Mouse (Mus musculus) T-cell, adult 2 months (primary cell): Measurements from ENCODE around the gene Gm44502.
"Not testable (repeated sequence)": the region's sequence is repeated elsewhere in the genome, so short reads cannot be mapped to it uniquely, and the experiment has no call there.

Source experiments
- DNase-seq: peaks from one replicate; pipeline ENCODE4 v3.0.0; 2022; ENCODE audit warnings: low spot score

Gene Gm44502

DNA sequence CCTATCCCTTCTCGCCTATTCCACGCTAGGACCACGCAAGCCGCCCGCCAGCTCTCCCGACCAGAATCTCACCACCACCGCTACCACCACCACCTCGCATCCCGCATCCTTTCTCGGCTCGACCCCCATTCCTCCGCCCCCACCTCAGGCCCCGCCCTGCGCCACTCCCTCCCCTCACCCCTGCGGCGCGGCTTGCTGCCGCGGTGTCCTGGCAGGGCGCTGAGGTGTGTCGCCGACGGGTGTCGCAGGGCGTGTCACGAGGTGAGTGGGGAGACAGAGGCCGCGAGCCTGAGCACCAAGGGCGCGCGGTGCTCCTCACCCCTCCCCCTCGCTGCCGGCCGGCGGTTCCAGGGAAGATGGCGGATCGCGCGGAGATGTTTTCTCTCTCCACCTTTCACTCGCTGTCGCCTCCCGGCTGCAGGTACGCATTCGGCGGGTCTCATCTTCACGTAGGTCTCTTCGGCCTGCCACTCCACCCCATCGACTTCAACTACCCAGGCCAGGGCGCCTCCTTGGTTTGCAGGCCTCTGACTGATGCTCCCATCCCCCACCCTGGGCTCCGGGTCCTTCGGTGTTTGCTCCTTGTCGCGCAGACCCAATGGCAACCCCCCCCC is 24.5 kb upstream of the Gm44502 start, which contains the start of gene Mapk8ip2:
Mapk8ip2 (plus strand) TSS at position 49 of the 614 bp plus-strand sequence.
- DNase-seq: no peak

DNA sequence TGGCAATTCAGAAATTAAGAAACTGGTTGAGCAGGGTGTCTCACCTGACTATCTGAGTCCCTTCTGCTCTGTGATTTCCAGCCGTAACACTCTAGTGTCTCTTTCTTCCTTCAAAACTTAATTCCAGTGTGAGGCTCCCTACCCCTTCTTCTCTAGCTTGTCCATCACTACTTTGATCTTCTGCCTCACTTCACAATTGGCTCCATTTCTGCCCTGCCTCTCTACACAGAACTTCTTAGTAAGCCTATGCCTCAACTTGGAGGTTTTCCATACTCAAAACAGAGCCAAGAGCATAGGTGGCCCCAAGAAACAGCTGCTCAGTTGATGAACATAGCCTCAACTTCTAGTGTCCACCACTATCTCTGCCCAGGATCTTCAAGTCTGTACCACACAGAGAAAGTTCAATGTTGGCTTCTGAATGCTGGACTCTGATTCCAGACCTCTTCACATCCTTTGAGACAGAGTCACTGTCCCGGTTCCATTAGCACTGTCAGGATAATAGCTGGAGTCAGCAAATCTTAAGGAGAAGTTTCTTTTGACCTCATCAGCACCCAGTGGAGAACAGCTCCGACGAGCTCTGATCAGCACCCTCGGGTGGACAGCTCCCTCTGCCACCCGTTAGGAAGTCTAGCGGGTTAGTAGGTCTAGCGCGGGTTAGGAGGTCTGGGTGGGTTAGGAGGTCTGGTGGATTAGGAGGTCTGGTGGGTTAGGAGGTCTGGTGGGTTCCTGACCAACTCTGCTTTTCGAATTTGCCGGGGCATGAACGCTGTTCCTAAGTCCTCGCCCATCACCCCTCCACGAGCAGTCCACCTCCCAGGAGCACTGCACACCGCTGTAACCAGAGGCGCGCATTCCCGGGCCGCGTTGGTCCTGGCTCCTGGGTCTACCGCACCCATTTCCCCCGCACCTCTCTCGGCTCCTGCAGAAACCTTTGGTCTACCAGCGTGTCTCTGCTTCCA is 23.7 kb upstream of the Gm44502 start:
- peak; percentile 34 for DNase-seq

DNA sequence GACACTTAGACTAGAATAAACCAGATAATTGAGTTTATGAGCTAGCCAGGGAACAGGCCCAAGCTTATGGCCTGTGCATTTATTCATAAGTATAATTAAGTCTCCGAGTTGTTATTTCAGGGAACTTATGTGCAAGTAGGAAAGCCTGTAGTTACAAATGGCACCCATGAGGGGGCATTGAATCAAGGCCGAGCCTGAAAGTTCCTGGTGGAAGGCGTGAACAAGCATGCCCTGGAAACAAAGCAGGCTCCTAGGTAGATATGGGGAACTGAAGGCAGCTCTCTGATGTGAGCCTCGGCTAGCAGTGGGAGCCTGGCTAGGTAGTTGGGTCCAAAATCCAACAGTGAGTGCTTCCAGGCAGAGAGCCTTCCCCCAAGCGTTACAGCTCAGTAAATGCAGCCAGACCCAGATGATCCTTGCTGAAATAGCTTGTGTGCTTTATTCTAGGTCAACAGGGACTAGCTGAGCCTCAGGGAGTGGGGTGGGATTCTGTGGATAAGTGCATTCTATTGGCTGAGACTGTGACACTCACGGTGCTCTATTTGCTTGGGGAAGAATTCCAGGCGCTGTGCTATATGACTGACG is 13.1 kb upstream of the Gm44502 start:
- no peak for DNase-seq

DNA sequence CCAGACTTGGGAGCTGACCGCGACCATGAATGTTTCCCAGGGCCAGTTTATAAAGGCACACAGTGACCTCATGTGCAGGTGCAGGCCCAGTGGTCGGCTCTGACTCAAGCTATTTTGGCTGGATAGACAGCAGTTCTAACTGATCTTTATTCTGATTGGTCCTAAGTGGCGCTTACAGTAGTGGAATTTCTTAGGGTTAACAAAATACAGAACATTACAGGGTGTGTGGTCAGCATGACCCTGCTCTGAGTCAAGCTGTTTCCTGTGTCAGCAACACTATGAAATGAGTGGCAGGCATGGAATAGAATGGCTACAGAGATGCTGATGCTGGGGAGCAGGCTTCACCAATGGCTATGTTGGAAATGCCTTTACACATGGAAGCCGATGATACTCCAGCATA is 6.4 kb upstream of the Gm44502 start:
- DNase-seq: no peak

- no peak for DNase-seq
These were observed 4.6 kb upstream of the Gm44502 start for GRCm38 (mm10) chr15:89434136-89434535.

DNA sequence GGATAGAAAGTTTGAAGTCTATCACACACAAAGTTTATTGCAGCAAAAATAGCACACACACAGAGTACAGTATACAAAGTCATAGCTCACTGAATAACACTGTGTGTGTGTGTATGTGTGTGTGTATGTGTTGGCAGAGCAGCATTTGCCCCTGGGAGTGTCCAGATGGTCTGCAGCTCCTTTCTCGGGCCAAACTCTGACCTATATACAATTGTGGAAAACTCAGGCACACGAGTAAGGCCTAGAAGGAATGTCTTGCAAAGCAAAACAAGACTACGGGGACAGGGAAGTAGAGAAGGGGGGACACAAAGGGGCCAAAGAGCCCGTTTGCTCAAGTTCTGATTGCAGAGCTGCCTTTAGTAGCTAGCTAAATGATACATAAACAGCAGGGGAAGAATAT is 3.5 kb upstream of the Gm44502 start:
- no peak for DNase-seq

- no peak for DNase-seq
These were observed 2.3 kb upstream of the Gm44502 start for GRCm38 (mm10) chr15:89431806-89432205.

- no peak for DNase-seq
These were observed 1.8 kb upstream of the Gm44502 start for GRCm38 (mm10) chr15:89431271-89431670.

DNA sequence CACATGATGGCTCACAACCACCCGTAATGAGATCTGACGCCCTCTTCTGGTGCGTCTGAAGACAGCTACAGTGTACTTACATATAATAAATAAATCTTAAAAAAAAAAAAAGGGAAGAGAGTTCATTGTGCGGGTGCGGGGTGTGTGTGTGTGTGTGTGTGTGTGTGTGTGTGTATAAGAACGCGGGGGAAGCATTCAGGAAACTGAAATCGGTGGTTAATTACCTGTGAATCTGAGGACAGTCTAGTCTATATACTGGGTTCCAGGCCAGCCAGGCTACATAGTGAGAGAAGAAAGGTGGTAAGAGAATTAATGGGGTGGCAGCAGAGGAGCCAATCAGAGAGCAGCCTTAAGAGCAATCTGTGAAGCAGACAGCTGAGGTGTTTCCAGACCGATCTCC is 1.3 kb upstream of the Gm44502 start:
- DNase-seq: not testable (repeated sequence)

- peak; percentile 13 for DNase-seq
These were observed 845 bp upstream of the Gm44502 start for GRCm38 (mm10) chr15:89430341-89430740.

GRCm38 (mm10) chr15:89428821-89429351 is 610 bp downstream of the Gm44502 start:
- no peak for DNase-seq

GRCm38 (mm10) chr15:89428136-89428790 is 1.2 kb downstream of the Gm44502 start:
- DNase-seq: no peak

GRCm38 (mm10) chr15:89426716-89427115 is 2.8 kb downstream of the Gm44502 start:
- DNase-seq: no peak

GRCm38 (mm10) chr15:89425711-89426121 is 3.8 kb downstream of the Gm44502 start, which contains the start of gene Cpt1b:
Gene Cpt1b, minus strand, starts transcription at chr15:89425863.
- no peak for DNase-seq

GRCm38 (mm10) chr15:89424621-89425020 is 4.9 kb downstream of the Gm44502 start:
- no peak for DNase-seq

DNA sequence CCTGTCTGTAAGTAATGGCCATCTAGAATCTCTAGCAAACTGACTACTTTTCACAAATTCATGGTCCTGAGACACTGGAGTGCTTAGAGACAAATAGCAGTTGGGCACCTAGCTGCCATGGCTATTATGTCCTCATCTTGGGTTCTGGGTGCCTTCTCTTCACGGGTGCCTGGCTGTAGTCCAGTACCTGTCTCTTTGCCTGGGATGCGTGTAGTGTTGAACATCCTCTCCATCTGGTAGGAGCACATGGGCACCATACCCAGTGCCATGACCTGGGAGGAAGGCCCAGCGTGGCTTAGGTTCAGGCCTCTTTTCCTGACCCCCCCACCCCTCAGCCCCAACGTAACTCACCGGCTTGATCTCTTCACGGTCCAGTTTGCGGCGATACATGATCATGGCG is 7.6 kb downstream of the Gm44502 start:
- no peak for DNase-seq

- DNase-seq: no peak
These were observed 14.2 kb downstream of the Gm44502 start for GRCm38 (mm10) chr15:89415282-89415681.

DNA sequence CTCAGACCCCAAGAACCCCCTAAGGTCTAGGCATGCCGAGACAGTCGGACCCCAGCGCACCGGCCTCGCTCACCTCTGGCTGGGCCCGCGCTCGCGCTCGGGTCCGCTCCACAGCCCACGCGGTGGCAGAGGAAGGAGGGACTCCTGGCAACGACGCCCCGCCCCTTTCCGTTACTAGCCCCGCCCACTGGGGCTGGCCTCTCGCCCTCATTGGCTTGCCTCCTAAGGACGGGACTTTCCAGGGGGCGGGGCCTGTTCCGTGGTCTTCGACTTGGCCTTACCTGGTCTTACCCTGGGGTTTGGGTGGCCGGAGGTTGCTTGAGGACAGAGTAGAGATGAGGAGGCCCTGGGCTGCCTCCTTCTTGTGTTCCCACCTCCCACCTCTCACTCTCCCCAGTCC is 19.4 kb downstream of the Gm44502 start, which contains the start of gene Syce3:
Syce3 (minus strand) TSS at position 386 of the 400 bp plus-strand sequence.
- DNase-seq: no peak

- DNase-seq: no peak
These were observed 22.8 kb downstream of the Gm44502 start for GRCm38 (mm10) chr15:89406691-89407090.

DNA sequence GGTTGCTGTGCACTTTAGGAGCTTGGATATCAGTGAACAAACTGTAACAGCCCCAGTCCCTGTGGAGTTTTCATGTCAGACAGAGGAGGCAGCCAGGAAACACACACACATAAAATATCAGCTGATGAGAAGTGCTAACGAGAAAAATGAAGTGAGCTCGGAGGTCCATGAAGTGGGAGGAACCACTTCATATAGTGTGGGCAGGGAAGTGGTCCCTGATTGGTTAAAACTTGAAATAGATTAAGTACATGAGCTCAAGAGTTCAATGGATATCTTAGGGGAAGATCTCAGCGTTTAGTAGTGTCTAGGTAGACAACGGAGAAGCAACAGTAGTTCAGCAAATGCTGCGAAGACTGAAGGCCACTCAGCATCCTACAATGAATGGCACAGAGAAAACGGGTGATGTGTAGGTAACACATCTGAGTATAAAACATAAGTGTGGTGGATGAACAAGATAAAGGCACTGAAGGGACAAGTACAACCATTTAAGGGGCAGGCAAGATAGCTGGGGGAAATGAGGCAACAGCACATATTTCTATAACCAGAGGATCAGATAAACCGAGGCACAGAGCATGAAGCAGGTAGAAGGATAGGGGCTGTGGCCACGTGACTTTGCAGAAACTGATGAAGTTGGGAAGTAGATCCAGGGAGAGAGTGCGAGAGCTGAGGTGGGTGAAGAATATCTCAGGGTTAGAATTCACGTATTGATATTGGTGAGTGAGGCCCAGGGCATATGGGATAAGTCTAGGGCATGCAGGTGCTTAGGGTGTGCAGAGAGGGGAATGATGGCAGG is 24.5 kb downstream of the Gm44502 start:
- no peak for DNase-seq

DNA sequence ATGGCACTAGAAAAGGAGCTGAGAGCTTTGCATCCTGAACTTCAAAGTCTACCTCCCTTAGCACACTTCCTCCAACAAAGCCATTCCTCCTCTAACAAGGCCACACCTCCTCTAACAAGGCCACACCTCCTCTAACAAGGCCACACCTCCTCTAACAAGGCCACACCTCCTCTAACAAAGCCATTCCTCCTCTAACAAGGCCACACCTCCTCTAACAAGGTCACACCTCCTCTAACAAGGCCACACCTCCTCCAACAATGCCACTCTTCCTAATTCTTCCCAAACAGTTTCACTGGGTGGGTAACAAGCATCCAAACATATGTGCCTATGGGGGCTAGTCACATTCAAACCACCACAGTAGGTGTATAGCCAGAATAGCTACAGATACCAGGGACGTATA is 27.0 kb downstream of the Gm44502 start:
- DNase-seq: no peak
